Mouse (Mus musculus): ENCODE measurements around the gene Olfr571.

Gene Olfr571

DNA sequence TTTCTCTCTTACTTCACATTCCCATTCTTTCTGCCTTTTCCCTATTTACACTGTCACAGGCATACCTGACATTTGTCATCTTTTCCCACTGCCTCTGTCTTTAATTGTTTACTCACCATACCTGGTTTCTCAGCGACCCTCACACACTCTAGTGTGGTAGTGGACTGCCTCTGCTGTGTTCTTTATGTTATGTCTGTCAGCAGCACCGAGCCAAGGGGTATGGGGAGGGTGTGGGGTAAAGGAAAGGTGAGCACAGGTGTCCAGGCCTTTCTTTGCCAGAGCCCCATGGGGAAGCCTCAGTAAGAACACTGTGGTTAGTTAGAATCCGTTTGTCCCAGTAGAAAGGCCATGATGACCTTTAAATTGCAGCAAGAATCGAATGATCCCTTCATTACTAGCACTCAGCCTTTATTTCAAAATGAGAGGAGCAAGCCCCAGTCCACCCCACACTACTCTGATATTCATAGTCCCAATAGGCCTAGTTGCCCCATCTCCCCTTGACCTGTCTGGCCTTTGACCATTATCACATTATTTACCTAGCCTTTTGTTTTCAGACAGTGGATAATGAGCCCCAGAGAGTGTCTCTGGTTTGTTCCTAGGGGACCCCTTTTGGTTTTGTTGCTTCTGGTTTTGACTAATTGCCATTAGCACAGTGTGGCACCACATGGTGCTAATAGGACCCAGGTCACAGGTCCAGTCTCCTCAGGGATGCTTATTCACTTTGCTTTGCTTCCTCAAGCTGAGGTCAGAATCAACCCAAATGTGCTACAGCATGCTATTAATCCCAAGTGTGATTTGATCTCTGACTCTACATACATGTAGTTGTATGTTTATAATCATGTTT is at the start of gene Olfr571:
Olfr571 (minus strand) TSS at position 505 of the 844 bp plus-strand sequence.
- DNase-seq: no peak

DNA sequence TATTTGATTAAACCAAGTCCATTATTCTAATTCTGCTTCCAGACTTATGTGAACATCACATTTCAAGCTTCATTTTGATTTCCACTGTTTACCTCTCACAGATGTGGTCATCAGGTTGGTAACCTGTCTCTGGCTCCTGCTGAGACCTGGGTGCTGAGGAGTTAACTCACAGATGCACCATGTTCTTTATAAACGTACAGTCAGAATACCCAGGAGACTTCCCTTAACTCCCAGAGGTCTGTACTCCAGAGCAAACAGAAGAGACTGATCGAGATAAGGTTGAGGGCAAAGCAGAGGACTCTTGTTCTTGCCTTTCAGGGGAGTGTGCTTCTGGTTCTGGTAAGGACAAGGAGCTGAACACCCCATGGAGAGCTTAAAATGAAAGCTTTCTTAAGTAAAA is 45.0 kb upstream of the Olfr571 start, which contains the start of gene Olfr576:
Olfr576 (plus strand) TSS at position 301 of the 400 bp plus-strand sequence.
- no peak for DNase-seq

DNA sequence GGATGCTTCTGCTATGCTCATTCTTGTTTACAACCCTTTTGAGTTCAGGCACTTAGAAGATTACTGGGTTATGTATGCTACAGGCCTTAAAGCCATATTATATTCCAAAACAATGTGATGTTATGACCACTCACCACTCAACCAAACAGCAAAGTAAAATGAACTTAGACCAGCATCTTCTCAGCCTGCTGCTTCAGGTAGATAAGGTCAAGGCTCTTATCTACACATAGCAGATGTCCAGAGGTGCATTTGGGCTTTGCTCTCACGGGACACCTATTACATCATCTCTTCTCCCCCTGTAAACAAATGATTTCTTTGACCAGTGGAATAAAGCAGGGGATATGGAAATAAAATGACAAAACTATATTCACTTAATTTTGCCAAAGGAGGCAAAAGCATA is 41.3 kb upstream of the Olfr571 start, which contains the start of gene Olfr575:
Olfr575 (minus strand) TSS at position 183 of the 400 bp plus-strand sequence.
- no peak for DNase-seq

DNA sequence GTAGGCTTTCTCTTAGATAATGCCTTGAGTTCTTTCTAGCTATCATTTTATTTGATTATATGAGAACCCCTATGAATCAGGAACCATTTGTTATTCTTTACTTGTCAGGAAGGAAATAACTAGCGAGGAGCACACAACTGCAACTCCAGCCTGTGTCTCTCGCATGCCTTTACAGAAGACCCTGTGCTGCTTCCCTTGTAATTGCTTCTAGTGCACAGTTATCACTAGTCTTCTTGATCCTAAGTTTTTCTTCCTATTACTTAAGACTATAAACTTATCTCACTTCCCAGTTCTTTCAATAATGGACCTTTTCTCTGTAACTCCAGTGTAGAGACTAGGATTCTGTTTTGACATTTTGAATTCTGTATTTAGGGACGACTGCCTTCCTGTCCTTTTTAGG is 40.8 kb upstream of the Olfr571 start:
- DNase-seq: no peak

DNA sequence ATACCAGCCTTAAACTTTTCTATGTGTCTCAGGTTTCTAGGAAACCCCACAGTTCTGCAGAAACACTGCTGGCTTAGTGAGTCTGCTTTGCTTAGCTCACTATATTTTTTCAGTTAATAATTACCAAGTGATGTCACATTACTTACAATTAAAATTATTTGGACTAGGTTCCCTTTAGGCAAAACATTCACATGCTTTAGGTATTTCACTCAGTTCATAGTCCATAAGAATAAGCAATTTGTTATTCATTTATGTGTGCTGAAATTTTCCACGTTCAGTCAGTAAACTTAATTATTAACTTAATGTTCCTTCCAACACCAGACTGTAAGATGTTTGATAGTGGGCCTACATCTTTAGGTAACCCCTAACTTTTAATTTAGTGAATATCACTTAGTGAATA is 33.4 kb upstream of the Olfr571 start:
- no peak for DNase-seq

DNA sequence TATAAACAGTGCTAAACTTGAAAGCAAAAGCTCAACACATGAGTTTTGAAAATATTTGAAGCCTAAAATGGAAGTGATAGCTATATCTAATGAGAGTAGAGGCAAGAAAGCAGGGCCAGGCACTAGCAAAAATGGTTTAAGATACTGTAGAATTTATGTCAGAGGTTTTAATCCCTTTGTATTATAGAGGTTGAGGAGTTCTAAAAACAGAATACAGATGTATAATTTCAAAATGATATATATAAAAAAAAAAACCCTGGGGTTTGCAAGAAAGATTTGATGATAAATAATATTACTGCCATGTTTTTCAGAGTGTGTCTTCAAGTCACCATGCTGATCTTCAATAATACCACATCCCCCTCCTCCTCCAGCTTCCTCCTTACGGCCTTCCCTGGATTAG is 30.8 kb upstream of the Olfr571 start, which contains the start of gene Olfr574:
Olfr574 (plus strand) TSS at position 301 of the 400 bp plus-strand sequence.
- no peak for DNase-seq

DNA sequence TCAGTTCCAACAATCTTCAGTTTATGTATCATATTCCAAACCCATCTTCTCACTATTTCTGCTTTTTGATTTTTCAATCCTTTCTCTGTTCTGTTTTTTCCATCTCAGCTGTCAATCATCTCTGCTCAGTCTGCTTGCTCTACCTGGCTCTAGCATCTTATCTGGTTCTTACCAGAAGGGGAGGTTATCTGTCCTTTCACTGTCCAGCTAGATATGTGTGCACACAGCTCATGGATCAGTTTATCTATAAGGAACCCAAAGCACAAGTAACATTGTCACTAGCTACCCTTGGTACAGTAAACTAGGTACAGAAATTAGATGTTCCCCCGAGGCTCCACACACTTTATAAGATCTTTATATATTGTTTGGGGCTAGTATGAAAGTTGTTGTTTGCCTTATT is 26.1 kb upstream of the Olfr571 start:
- DNase-seq: no peak

DNA sequence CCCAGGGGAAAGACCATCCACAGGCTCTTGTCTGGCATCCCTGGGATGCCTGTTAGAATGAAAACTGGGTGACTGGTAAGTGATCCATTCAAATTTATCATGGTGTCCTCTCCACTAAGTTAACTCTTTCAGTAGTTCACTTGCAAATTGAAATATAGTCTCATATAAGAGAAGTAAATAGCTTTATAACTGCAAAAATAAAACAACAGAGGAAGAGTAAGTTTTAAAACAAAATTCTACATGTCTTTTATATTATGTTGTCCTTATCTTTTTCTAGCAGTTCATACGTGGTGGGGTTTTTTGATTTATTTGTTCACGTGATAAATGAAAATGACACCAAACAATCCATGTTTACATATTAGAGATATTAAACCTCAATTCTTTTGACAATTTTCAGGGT is 25.1 kb upstream of the Olfr571 start, which contains the start of gene Olfr573-ps1:
Olfr573-ps1 (minus strand) TSS at position 101 of the 400 bp plus-strand sequence.
- no peak for DNase-seq

DNA sequence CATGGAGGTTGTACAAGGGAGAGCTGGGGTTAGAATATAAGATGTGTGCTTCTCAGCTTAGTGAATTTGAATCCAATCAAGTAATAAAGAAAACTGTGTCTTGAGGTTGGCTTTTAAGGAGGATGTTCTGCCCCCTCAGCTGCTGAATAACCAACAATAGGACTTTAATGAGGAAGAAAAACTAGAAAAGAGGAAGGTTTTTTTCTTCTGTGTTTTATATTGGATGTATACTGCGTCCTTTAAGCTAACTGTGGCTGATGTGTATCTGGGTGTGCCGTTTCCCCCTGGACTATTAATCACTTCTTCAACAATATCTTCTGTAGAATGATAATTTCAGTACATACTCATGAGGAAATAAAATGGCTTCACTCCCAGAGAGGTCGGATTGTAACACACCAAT is 9.8 kb upstream of the Olfr571 start:
- no peak for DNase-seq

DNA sequence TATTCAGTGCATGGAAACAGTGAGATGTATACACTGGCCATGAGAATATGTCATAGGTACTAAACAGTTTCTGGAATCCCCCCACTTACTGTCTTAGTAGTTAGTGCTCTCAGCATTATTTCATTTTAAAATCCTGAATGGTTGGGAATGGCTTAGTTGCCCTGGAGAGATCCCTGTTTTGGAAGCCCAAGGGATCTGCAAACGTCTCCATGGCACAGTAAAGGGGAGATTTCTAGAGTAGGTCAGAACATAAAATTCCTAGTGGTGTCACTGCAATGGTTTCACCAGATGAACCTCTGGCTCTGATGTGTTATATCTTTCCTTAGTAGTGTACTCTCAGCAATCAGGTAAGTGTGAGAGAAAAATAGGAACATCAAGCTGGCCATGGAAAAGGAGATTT is 6.8 kb upstream of the Olfr571 start, which contains the start of gene Olfr572:
Olfr572 (plus strand) TSS at position 301 of the 400 bp plus-strand sequence.
- DNase-seq: no peak

DNA sequence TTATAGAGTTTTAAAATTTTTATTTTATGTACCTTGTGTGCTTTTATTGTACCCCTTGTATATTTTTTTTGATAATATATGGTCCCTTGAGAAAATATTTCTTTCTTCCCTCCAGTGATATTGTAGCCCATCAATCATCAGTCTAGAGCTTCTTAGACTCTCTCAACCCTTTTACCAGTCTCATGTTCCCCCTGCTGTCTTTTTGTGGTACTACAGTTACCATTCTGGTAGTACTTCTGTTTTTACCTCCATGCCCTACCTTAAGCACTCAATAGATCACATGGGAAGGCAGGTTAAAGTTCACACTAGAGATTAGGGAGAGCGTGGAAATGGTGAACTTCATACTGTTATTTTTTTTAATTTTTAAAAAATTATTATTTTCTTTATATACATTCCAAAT is 2.3 kb upstream of the Olfr571 start:
- peak in 1 of 2 experiments; percentile 2 for DNase-seq

DNA sequence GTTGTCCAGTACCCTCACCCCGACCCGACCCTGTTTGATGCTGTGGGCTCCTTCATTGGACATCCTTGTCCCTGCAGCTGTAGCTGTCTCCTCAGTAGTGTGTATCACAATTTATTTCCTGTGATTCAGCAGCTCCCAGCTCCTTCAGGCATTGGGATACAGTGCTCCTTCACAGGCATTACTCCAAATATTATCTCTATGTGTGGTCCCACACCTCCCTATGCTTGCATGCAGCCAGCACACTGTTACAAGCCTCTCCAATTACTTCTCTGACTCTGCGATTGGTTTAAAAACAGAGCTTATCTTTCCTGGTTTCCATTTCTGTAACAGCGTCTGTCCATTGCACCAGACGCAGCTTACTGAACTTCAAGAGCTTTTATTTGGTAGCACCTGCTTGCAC is 931 bp downstream of the Olfr571 start:
- DNase-seq: no peak

DNA sequence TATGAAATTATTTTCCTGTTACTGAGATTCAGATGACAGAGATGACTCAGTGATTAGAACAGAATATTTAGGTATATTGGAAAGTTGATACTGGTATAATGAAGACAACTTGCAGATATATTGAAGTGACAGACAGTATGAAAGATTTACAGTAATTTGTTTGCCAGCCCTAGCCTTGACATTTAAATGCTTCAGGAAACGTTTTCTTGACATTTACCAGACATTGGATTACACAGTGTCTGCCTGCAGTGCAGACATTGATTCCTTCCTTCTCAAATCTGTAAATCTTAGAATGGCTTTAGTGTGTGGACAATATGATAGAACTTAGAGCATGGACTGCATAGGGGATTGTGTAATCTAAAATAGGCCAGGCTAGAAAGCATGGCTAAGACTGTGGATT is 2.1 kb downstream of the Olfr571 start:
- no peak for DNase-seq

DNA sequence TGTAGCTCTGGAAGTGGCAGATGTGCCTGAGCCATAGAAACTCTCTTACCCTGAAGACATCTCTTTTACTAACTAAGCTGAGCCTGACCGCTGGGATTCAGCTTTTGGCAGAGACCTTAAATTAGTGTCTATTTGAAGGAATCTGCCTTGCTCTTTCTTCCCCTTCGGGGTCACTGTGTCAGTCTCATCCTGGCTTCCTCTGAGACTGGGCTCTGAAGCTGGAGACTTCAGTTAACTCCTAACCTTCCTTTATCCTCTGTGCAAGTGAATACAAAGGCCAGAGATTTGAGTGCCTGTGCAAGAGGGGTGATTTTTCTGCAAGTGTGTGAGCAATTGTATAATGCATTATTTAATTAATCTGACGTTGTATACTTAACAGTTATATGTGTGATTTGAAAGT is 26.6 kb downstream of the Olfr571 start, which contains the start of gene Olfr569:
Olfr569 (minus strand) TSS at position 101 of the 400 bp plus-strand sequence.
- no peak for DNase-seq

DNA sequence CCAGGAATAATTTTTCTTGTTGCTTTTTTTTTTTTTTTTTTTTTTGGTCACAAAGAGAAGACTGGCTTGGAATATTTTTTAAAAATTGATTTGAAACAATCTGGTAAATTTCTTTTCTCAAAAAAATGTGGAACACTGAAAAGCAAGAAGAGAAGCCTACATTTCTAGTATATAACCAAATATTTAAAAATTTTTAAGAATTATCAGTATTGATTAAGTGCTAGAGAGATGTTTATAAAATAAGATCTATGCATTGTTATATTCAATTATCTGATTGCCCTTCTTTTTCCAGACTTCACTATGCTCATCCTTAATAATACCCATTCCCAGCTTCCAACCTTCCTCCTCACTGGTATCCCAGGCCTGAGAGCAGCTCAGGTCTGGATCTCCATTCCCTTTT is 40.5 kb downstream of the Olfr571 start, which contains the start of gene Olfr568:
Olfr568 (plus strand) TSS at position 301 of the 400 bp plus-strand sequence.
- no peak for DNase-seq

DNA sequence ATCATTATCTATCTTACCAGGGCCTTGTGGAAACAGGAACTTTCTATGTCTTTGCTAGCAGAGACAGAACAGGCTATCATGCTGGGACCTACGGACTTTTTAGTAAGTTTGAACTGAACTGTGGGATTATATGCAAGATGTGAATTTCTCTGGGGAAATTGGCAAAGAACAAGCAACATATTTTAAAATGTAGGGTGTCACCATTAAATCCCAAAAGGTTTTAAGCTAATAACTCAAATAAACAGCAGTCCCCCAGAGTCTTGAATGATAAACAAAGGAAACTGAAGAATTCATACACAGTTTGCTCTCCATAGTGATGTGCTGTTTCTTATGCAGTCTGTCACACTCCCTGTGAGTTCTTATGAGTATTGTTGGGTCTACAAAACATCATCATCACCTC is 58.7 kb downstream of the Olfr571 start, which contains the start of gene Olfr566:
Olfr566 (minus strand) TSS at position 101 of the 400 bp plus-strand sequence.
- no peak for DNase-seq

DNA sequence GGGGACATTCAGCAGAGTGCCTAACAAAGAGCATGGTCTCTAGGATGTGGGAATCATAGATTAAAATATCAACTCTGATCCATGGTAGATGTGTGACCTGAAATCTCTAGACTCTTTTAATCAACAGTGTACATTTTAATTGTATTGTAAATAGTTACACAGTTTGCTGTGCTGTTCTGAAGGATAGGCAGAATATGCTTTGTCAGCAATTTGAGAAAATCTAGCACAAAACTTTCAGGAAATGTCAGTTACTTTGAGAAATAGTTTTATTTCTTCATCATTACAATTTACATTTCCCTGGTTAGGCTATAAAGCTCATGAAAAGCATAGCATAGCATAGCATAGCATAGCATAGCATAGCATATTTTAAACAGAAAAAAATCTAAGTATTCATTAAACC is 61.5 kb downstream of the Olfr571 start:
- no peak for DNase-seq
